Mouse (Mus musculus) liver, postnatal 0 days (tissue): ENCODE measurements around the gene Hrct1. TPM values are rescaled to one million over a fixed set of nuclear protein-coding genes. Genes with fewer than 3 reads are reported as not detected.

Experiments used
- ATAC-seq: fragments of 200-750 bp; cut with Nextera tagmentation; 2 replicates; pipeline ENCODE4 v1.8.0; 2017; ENCODE audit warnings: mild to moderate bottlenecking, moderate library complexity
- DNase-seq: peaks from one replicate; pipeline ENCODE4 v3.0.0-alpha.2; 2016
- H3K27ac ChIP-seq: fragments of 300-500 bp; sonication (generic); 2 replicates; pipeline ENCODE4 v1.5.1; 2014; ENCODE audit warnings: antibody characterized with exemption, moderate library complexity, mild to moderate bottlenecking, low read depth
- H3K27me3 ChIP-seq: fragments of 300-500 bp; sonication (generic); 2 replicates; pipeline ENCODE4 v1.6.1; 2014; ENCODE audit warnings: low read length, control low read depth, mixed read lengths; ENCODE audit not compliant: insufficient read depth
- H3K36me3 ChIP-seq: fragments of 300-500 bp; sonication (generic); replicated peaks from 2 replicates; pipeline ENCODE4 v1.6.1; 2014; ENCODE audit warnings: mild to moderate bottlenecking, control low read depth, low read length, moderate library complexity, mixed read lengths; ENCODE audit not compliant: insufficient read depth
- H3K4me1 ChIP-seq: fragments of 300-500 bp; sonication (generic); 2 replicates; pipeline ENCODE4 v1.6.1; 2014; ENCODE audit warnings: antibody characterized with exemption, mild to moderate bottlenecking, control low read depth; ENCODE audit not compliant: insufficient read depth
- H3K4me2 ChIP-seq: fragments of 300-500 bp; sonication (generic); 2 replicates; pipeline ENCODE4 v1.6.1; 2014; ENCODE audit warnings: low read depth, mild to moderate bottlenecking, low read length, moderate library complexity, mixed read lengths
- H3K4me3 ChIP-seq: fragments of 300-500 bp; sonication (generic); 2 replicates; pipeline ENCODE4 v1.5.1; 2014; ENCODE audit warnings: low read depth, low read length
- H3K9ac ChIP-seq: fragments of 300-500 bp; sonication (generic); replicated peaks from 2 replicates; pipeline ENCODE4 v1.6.1; 2014; ENCODE audit warnings: mild to moderate bottlenecking, moderate library complexity
- H3K9me3 ChIP-seq: fragments of 300-500 bp; sonication (generic); 2 replicates; pipeline ENCODE4 v1.6.1; 2016; ENCODE audit warnings: mild to moderate bottlenecking, control low read depth, low read length, mixed read lengths
- CTCF ChIP-seq: sonication (generic); IDR thresholded peaks from 2 replicates; pipeline ENCODE4 v1.5.1; 2016; ENCODE audit warnings: antibody characterized with exemption, low read depth
- EP300 ChIP-seq: IDR thresholded peaks from 2 replicates; pipeline ENCODE4 v1.6.1; 2016; ENCODE audit warnings: antibody characterized with exemption, low read depth, mild to moderate bottlenecking
- WGBS: fragments of 180-500 bp; shearing (Covaris S2); extraction: QIAGEN DNeasy Blood & Tissue Kit; methylation state at CpG from one replicate; pipeline ENCODE4 v1.1.7; 2014; ENCODE audit not compliant: insufficient replicate concordance; 5-methylcytosine and 5-hydroxymethylcytosine counted together
- polyA plus RNA-seq: library from polyadenylated mRNA; unstranded; fragments of >200 nt; fragmentation: Nextera tagmentation; extraction: Ambion mirVana; gene quantifications from 2 replicates; pipeline ENCODE4 v1.2.1, GENCODE M21; 2015

The Hrct1 gene
- polyA plus RNA-seq, 1 experiment from 2014 or later = 0.40 TPM

- 43% methylated on average over 5 of the region's 5 CpGs for WGBS
- Histone ChIP-seq H3K9ac (no peak overlapping the region), H3K36me3 (no peaks in the 10 kb centered on the region), H3K4me3 (no peak overlapping the region), H3K4me2 (no peak overlapping the region), H3K9me3 (no peaks in the 10 kb centered on the region), H3K4me1 (no peaks in the 10 kb centered on the region), H3K27ac (no peak overlapping the region), H3K27me3 (no peaks in the 10 kb centered on the region)
- no peak for ATAC-seq
- no peak for DNase-seq
- TF ChIP-seq EP300 = no peak
- TF ChIP-seq CTCF = no peak
Observed at GRCm38 (mm10) chr4:43741526-43741925, 14.5 kb downstream of the Hrct1 start.

DNA sequence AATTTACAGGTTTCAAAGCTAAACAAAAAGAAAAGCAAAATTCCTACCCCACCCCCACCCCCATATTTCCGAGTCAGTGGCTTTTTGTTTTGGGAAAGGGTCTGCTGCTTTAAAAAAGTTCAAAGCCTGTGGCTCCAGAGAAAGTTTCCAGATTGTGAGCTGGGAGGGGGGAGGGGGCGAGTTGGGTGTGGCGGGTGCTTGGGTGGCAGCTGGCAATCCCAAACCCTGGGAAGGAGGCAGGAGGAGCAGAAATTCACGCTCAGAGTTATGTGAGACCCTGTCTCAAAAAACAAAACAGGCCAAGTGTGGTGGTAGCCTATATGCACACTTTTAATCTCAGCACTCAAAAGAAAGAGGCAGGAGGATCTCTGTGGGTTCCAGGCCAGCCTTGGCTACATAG, 15.6 kb downstream of the Hrct1 start:
- no peak overlapping the region for H3K4me2 ChIP-seq
- H3K9ac ChIP-seq = no peak overlapping the region
- H3K9me3 ChIP-seq = no peaks in the 10 kb centered on the region
- WGBS = 50% methylated on average over 4 of the region's 4 CpGs
- H3K4me1 ChIP-seq = no peaks in the 10 kb centered on the region
- no peak overlapping the region for H3K4me3 ChIP-seq
- no peaks in the 10 kb centered on the region for H3K27me3 ChIP-seq
- H3K36me3 ChIP-seq = no peaks in the 10 kb centered on the region
- no peak overlapping the region for H3K27ac ChIP-seq
- DNase-seq (no peak), ATAC-seq (no peak)
- TF ChIP-seq EP300 (no peak), CTCF (no peak)

- TF ChIP-seq CTCF (peak; percentile 27; the same call in 1 of the 2 replicates), EP300 (no peak)
- H3K4me3 ChIP-seq = no peak overlapping the region
- H3K27ac ChIP-seq = no peak overlapping the region
- no peaks in the 10 kb centered on the region for H3K27me3 ChIP-seq
- ATAC-seq = no peak
- no peaks in the 10 kb centered on the region for H3K36me3 ChIP-seq
- no peak overlapping the region for H3K4me2 ChIP-seq
- no peak overlapping the region for H3K9ac ChIP-seq
- H3K9me3 ChIP-seq = no peaks in the 10 kb centered on the region
- no peak for DNase-seq
- no peaks in the 10 kb centered on the region for H3K4me1 ChIP-seq
- WGBS = 36% methylated on average over 1 of the region's 1 CpGs
Observed at GRCm38 (mm10) chr4:43743099-43743498, 16.1 kb downstream of the Hrct1 start.

DNA sequence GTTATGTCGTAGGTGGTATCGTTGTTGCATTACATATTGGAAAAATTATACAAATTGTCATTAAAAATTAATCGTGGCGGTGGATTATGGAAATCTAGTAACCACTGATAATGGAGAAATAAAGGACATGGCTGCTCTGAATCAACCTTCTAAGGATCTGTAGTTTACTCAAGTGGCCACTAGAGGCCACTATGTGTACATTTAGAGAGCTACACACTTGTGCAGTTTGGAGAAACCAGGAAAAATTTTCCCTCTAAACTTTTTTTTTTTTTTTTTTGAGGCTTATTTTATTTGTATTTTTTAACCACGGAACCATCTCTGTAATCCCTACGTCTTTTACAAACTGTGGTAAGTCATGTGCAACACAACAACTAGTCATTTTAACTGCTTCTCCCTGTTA, 18.2 kb downstream of the Hrct1 start:
- DNase-seq = no peak
- WGBS = 15% methylated on average over 6 of the region's 6 CpGs
- H3K4me3 ChIP-seq = no peak overlapping the region
- TF ChIP-seq EP300 = no peak
- peak; percentile 67 for TF ChIP-seq CTCF
- ATAC-seq = no peak
- H3K27me3 ChIP-seq = no peaks in the 10 kb centered on the region
- H3K9ac ChIP-seq = no peak overlapping the region
- no peak overlapping the region for H3K27ac ChIP-seq
- no peak overlapping the region for H3K4me2 ChIP-seq
- H3K36me3 ChIP-seq = no peaks in the 10 kb centered on the region
- H3K9me3 ChIP-seq = no peaks in the 10 kb centered on the region
- H3K4me1 ChIP-seq = no peaks in the 10 kb centered on the region

DNA sequence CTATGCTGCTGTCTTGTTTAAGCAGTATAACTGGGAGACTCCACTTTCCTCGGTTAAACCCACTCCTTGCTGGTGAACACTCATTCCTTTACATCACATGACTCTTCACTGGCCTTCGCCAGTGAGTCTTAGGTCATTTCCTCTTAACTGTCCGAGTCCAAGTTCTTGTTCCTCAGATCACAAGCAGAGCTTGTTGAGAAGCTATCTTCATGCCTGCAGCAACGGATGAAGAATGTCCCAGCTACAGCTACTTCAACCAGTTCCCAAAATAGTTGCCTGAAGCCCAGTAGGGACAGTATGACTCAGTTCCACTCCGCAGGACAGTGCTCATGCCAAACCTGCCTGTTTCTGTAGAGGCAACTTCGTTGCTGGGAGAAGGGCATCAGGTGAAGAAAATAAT, 30.2 kb downstream of the Hrct1 start:
- H3K4me3 ChIP-seq = no peak overlapping the region
- ATAC-seq = no peak
- H3K9ac ChIP-seq = no peak overlapping the region
- 40% methylated on average over 6 of the region's 6 CpGs for WGBS
- peaks cover 3% of the 10 kb centered on the region; the same call in 1 of the 2 replicates for H3K27me3 ChIP-seq
- no peak overlapping the region for H3K4me2 ChIP-seq
- H3K4me1 ChIP-seq = no peaks in the 10 kb centered on the region
- DNase-seq = no peak
- H3K9me3 ChIP-seq = no peaks in the 10 kb centered on the region
- TF ChIP-seq CTCF = no peak
- H3K36me3 ChIP-seq = no peaks in the 10 kb centered on the region
- no peak overlapping the region for H3K27ac ChIP-seq

GRCm38 (mm10) chr4:43759571-43760418, 32.8 kb downstream of the Hrct1 start:
- ATAC-seq = no peak
- WGBS = 80% methylated on average over 21 of the region's 21 CpGs

More at GRCm38 (mm10) chr4:43759571-43760418, 32.8 kb downstream of the Hrct1 start:
- no peak overlapping the region for H3K27ac ChIP-seq
- no peak for DNase-seq
- H3K9ac ChIP-seq = no peak overlapping the region
- no peaks in the 10 kb centered on the region for H3K36me3 ChIP-seq
- H3K9me3 ChIP-seq = no peaks in the 10 kb centered on the region; the same call in 1 of the 2 replicates
- no peak overlapping the region for H3K4me2 ChIP-seq
- H3K4me1 ChIP-seq = no peaks in the 10 kb centered on the region
- peaks cover 3% of the 10 kb centered on the region; the same call in 1 of the 2 replicates for H3K27me3 ChIP-seq
- no peak for TF ChIP-seq CTCF
- H3K4me3 ChIP-seq = no peak overlapping the region
